Mouse (Mus musculus): ENCODE results near the gene Ubxn10.

Gene Ubxn10

GRCm38 (mm10) chr4:138729018-138729703 is 7.8 kb downstream of the Ubxn10 start:
- no peak for DNase-seq (ENCODE audit: low read depth)

DNA sequence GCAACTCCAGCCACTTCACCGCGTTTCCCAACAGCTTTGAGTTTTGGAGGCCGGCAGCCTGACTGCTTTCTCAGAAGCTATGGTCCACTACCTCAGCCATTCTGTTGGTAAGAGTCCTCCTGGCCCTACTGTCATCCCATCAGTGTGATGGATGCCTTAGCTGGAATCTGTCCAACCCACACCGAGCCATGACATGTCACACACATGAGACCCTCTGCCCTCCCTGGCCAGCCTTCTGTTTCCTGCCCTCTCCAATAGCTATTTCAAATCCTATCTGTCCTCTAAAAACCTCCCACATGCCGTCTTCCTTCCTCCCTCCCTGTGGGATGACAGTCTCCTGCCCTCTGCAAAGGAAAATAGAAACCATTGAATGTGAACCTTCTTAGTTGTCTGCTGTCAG is 11.2 kb downstream of the Ubxn10 start:
- no peak for DNase-seq (ENCODE audit: low read depth)

GRCm38 (mm10) chr4:138725127-138725461 is 11.9 kb downstream of the Ubxn10 start:
- DNase-seq (ENCODE audit: low read depth) = no peak

GRCm38 (mm10) chr4:138724354-138725126 is 12.4 kb downstream of the Ubxn10 start, which contains the start of gene Pla2g2c:
Pla2g2c (plus strand) TSS chr4:138724792.
- no peak for DNase-seq (ENCODE audit: low read depth)

DNA sequence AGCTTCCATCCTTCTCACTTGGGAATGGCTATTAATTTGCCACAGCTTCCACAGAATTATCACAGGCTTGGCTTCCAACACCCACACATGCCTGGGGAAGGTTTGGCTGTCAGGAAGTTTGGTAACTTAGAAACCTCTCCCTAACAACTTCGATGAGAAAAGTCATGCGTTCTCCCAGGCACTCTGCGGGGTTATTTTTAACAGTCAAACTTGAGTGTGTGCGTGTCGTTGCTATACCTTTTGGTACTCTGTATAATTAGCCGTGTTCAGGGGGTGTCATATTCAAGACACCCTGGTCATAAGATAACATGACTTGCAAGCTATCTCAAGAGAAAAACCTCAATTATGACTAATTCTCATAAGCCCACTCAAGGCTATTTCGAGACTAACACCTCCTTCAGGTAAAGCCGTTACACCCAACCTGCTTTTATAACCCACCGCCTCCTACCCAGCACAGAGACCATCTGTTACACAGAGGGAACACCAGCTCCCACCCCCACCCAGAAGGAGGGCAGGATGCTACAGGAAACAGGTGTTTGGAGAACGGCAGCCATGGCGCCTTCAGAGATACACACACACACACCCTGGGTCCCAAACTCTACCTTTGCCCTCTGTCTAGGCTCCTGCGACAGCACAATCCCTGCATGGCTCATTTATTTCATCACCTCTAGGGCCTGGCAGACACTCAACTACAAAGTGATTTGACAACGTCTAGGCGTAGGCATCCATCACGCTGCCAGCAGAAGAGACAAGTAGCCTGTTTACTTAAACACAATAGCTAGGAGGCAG is 13.3 kb downstream of the Ubxn10 start:
- no peak for DNase-seq (ENCODE audit: low read depth)

DNA sequence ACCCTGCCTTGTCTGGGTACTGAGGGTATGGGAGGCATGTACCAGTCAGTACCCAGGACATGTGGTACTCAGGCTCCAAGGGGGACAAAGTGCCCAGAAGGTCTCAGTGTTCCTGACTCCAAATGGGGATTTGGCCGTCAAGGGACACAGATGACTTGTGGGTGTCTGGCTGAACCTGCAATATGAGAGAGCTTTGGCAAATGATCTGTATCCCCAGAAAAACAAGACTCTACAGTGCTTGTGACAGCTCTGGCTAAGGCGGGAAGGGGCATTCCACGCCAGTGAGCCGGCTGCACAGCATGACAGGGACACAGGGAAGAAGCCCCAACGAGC is 17.7 kb downstream of the Ubxn10 start:
- DNase-seq (ENCODE audit: low read depth) = no peak

DNA sequence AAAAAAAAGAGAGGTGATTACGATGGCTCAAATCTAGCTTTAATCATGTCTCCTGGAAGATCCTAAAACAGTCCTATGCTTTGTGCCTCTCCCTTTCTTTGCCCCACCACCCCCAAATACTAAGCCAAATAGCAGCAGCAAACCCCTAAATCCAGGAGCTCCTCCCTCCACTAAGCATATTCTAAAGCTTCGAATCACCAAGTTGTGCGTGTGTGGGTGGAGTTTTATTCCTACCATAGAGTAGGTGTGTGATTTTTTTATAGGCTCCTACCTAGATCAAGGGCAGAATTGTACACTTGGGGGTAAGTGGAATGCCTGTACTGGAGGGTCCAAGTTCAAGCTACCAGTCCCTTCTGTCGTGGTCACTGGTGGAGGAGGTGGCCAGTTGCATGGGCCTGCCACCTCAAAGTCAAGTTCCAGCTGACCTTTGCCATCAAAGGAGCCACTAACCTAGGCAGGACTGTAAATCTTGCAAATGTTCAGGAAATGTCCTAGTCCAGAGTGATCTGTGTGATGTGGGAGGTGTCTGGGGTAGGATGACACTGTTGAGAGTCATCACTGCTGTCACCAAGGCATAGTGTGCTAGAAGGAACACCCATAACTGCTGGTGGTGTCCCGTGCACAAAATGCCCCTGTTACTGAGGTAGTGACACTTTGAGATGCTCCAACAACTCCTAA is 18.2 kb downstream of the Ubxn10 start:
- no peak for DNase-seq (ENCODE audit: low read depth)

DNA sequence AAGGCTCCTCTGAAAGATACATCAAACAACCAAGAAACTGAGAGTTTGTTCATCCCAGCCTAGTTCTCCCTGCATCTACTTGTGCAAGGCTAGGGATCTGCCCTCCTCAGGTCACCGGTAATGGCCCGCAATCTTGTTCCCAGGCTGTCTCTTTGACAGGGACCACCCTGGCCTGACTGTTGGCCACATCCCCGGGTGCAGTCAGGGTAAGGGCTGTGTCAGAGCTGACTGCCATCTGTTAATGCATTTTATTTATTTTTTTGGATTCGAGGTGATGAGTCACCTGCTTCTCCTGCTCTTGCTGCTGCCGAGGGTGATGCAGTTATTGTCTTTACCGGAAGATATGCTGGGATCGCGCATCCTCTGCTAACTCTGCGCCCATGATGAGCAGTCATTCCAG is 20.3 kb downstream of the Ubxn10 start:
- no peak for DNase-seq (ENCODE audit: low read depth)

- DNase-seq (ENCODE audit: low read depth) = no peak
Measured at GRCm38 (mm10) chr4:138714186-138714585, 22.8 kb downstream of the Ubxn10 start.

DNA sequence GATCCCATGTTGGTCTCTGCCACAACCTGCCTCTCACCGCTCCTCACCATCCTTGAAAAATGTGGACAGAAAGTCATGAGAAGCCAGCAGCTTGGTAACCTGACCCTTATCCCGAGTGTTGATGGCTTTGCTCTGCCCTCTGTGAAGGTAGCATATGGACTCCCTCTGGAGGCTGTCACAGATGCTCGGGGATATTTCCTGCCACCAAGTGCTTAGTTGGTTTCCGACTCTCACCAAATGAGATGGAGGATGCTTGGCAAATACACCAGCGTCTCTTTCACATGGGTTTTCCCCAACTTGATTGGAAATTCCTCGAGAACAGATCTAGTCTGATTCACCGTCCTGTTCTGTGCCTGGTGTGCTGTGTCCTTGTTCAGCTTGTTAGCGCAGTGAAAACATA is 24.3 kb downstream of the Ubxn10 start:
- DNase-seq (ENCODE audit: low read depth) = no peak

DNA sequence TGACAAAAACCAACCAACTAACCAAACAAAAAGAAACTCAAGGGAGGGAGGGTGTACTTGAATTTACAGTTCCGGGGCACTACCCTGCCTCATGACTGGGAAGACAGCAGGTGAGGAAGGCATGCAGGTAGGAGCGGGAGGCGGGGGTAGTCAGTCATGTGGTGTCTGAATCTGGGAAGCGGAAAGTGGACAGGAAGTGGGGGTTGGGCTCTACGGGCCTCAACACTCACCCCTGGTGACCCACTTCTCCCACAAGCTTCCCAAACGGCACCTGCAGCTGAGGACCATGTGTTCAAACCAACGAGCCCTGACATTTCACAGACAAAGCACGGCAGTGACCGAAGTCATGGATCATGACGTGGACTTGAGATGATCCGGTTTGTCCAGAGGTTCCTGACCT is 24.9 kb downstream of the Ubxn10 start:
- no peak for DNase-seq (ENCODE audit: low read depth)

DNA sequence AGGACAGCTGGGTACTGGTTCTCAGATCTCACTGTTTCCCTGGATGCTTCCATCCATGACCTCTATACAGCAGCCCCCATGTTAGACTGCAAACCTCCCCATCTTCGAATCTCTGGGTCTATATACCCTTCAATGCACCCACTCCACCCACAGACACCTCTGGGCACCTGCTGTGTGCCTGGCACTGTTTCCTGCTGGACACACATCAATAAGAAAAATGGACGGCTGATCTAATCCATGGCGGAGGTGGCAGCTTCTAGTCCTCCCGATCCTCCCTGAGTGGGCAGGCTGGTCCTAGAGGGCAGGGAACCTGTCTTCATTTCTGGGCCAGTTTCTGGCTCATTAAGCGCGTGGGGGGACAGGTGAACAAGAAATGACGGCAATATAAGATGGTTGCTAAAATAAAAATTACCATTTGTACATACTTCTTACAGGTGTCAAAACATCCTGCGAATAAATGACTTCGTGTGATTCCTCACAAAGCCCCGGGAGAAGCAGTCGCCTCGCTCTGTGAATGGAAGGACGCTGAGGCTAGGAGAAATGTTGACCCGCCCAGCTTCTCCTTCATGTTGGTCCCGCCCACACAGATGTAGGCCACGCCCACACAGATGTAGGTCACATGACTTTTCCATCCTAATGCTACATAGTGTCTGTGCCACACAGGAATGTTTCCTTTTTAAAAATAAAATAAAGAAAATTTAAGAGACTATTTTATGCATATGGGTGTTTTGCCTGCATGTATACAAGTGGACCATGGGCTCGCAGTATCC is 25.7 kb downstream of the Ubxn10 start:
- DNase-seq (ENCODE audit: low read depth) = no peak

GRCm38 (mm10) chr4:138710633-138711032 is 26.3 kb downstream of the Ubxn10 start:
- DNase-seq (ENCODE audit: low read depth) = no peak

DNA sequence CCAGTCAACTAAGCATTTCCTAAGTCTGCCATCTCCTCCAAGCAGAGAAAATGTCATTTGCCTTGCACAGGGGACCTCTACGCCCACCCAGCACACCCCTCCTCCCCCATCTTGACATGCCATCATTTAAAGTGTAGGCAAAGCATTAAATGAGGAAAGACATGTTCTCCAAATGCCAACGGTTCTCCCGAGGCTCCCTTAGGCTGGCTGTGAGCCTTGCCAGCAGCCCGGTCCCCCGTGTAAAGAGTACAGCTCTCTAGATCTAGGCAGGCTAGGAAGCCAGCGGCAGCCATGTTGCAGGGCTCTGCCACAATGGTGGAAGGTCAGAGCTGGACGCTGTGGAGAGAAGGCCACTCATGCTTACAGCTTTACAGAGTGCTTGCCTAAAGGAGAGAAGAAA is 27.0 kb downstream of the Ubxn10 start:
- no peak for DNase-seq (ENCODE audit: low read depth)

DNA sequence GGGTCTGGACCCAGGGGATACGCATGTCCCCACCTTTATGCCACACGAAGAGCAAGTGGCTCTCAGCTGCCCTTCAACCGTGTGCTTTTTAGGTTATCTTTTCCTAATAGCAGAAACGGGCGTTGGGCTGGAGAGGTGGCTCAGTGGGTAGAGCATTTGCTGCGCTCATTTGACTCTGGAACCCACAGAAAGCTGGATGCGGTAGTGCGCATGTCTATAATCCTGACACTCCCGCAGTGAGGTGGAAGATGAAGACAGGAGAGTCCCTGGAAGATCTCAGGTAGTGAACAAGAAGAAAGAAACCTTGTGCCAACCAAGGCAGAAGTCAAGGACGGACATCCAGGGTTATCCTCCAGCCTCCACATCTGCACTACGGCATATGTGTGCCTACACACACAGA is 27.7 kb downstream of the Ubxn10 start:
- DNase-seq (ENCODE audit: low read depth) = no peak

GRCm38 (mm10) chr4:138708636-138709035 is 28.3 kb downstream of the Ubxn10 start:
- DNase-seq (ENCODE audit: low read depth) = no peak

DNA sequence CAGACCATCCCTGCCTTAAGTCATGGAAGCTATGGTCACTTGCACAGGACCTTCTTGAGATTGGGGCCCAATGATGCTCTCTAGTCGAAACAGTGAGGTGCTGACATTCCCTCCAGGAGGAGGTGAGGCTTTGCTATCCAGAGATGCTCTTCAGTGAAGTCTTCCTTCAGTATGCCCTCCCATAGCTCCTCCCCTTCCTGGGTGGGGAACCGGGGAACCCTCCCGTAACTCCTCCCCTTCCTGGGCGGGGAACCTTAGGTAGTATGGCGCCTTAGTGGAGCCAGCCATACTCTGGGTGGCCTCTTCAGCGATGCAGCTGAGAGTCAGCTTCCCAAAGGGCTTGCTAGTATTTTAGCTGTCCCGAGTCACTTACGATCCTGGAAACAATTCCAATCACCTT is 30.3 kb downstream of the Ubxn10 start:
- no peak for DNase-seq (ENCODE audit: low read depth)

DNA sequence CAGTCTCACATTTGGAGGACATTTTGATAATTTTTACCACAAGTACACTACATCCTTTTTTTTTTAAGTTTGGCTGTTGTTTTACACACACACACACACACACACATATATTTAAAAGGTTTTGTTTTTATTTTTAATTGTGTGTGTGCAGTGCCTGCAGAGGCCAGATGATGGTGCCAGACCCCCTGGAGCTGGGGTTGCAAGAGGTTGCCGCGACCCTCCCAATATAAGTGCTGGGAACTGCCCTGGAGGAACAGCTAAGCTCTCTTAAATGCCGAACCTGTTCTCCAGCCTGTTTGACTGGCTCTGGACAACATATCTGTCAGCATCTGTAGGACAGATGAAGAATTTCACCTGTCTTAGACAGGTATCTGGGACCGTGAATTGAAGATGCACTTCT is 32.8 kb downstream of the Ubxn10 start:
- DNase-seq (ENCODE audit: low read depth) = no peak

- DNase-seq (ENCODE audit: low read depth) = no peak
Measured at GRCm38 (mm10) chr4:138703591-138703990, 33.4 kb downstream of the Ubxn10 start.

DNA sequence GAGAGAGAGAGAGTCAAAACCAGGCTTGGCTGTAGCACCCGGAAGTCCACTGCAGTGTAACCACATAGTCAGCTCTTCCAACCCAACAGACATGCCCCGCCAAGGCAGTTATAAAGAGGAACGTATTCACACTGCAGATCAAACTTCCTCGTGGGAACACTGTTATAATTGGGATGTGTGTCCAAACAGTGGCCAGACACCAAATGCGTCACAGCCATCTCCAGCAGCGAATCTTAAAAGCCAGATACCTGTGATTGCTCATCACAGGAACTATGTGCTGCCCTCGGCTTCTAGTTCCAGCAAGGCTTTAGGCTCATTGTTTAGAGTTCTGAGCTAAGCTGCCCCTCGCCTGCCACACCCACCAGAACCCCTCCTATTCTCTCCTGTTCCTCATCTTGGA is 34.4 kb downstream of the Ubxn10 start:
- DNase-seq (ENCODE audit: low read depth) = no peak

GRCm38 (mm10) chr4:138702031-138702430 is 34.9 kb downstream of the Ubxn10 start:
- DNase-seq (ENCODE audit: low read depth) = no peak

GRCm38 (mm10) chr4:138701111-138701510 is 35.9 kb downstream of the Ubxn10 start:
- no peak for DNase-seq (ENCODE audit: low read depth)
